Mouse (Mus musculus) embryonic facial prominence, embryonic 12.5 days (tissue): ENCODE measurements around the gene Rgs8. TPM values are rescaled to one million over a fixed set of nuclear protein-coding genes. Genes with fewer than 3 reads are reported as not detected.

Experiments used
- ATAC-seq: fragments of 200-750 bp; cut with Nextera tagmentation; 2 replicates; pipeline ENCODE4 v1.8.0; 2017; ENCODE audit not compliant: insufficient number of reproducible peaks, insufficient read depth, low FRiP score, low TSS enrichment
- H3K27ac ChIP-seq: fragments of 300-500 bp; sonication (generic); 2 replicates; pipeline ENCODE4 v1.5.1; 2016; ENCODE audit warnings: mild to moderate bottlenecking
- H3K27me3 ChIP-seq: fragments of 300-500 bp; sonication (generic); 2 replicates; pipeline ENCODE4 v1.6.1; 2016; ENCODE audit warnings: mild to moderate bottlenecking, moderate library complexity
- H3K36me3 ChIP-seq: fragments of 300-500 bp; sonication (generic); 2 replicates; pipeline ENCODE4 v1.6.1; 2016; ENCODE audit warnings: mild to moderate bottlenecking
- H3K4me1 ChIP-seq: fragments of 300-500 bp; sonication (generic); 2 replicates; pipeline ENCODE4 v1.6.1; 2016
- H3K4me2 ChIP-seq: fragments of 300-500 bp; sonication (generic); replicated peaks from 2 replicates; pipeline ENCODE4 v1.6.1; 2016; ENCODE audit warnings: mild to moderate bottlenecking, moderate library complexity
- H3K4me3 ChIP-seq: fragments of 300-500 bp; sonication (generic); 2 replicates; pipeline ENCODE4 v1.5.1; 2016; ENCODE audit warnings: mild to moderate bottlenecking
- H3K9ac ChIP-seq: fragments of 300-500 bp; sonication (generic); 2 replicates; pipeline ENCODE4 v1.6.1; 2016; ENCODE audit warnings: mild to moderate bottlenecking, moderate library complexity
- H3K9me3 ChIP-seq: fragments of 300-500 bp; sonication (generic); 2 replicates; pipeline ENCODE4 v1.6.1; 2016; ENCODE audit warnings: mild to moderate bottlenecking, moderate library complexity
- WGBS: fragments of 180-500 bp; shearing (Covaris S2); methylation state at CpG from one replicate; pipeline ENCODE4 v1.1.7; 2016; 5-methylcytosine and 5-hydroxymethylcytosine counted together
- polyA plus RNA-seq: library from polyadenylated mRNA; unstranded; fragments of >200 nt; fragmentation: Nextera tagmentation; extraction: Ambion mirVana; gene quantifications from 2 replicates; pipeline ENCODE4 v1.2.1, GENCODE M21; 2016

Rgs8 gene
- polyA plus RNA-seq, result 2.3 and 2.9 TPM in 2 replicates

DNA sequence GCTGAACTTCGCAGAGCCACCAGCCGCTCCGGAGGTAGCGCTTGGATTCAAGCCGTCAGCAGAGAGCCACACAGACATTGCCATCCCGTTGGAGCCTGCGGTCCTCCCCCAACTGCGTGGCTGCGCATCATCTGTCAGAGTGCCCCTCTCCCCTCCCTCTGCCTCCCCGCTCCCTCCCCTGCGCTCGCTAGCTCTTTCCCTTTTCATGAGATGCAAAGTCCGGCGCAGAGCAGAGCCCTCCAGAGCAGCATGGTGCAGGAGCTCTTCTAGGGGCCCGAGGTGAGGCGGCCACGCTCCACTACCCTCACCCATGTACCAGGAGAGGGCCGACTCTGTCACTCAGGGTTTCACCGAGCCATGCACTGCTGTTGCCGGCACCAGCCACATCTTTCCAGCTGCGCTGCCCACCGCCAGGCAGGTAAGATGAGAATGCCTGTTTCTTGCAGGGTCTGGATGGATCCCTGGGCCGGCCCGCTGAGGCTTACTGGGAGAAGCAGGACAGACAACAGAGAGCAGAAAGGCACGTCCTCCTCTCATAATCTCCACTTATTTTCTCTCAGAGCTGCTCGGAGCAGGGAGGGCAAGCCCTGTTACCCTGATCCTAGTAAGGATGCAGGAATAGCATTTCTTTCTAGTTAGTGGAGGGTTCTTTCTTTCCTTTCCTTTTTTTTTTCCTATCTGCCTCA lies at the start of gene Rgs8:
Gene Rgs8 (plus strand): TSS at position 88 of the 686 bp plus-strand sequence.
- Histone ChIP-seq H3K9me3 (no peaks in the 10 kb centered on the region), H3K36me3 (no peaks in the 10 kb centered on the region), H3K27me3 (peaks cover 26% of the 10 kb centered on the region), H3K27ac (0 out of 2 replicates have a peak within 1 kb of the TSS, but pooled peaks have one; percentile 25), H3K4me3 (peak within 1 kb of the TSS; percentile 39), H3K4me2 (peak within 1 kb of the TSS; percentile 78), H3K9ac (peak within 1 kb of the TSS; percentile 41), H3K4me1 (peaks cover 8% of the 10 kb centered on the region)
- WGBS, result 0% methylated on average over 26 of the region's 26 CpGs
- peak; percentile 78 for ATAC-seq

DNA sequence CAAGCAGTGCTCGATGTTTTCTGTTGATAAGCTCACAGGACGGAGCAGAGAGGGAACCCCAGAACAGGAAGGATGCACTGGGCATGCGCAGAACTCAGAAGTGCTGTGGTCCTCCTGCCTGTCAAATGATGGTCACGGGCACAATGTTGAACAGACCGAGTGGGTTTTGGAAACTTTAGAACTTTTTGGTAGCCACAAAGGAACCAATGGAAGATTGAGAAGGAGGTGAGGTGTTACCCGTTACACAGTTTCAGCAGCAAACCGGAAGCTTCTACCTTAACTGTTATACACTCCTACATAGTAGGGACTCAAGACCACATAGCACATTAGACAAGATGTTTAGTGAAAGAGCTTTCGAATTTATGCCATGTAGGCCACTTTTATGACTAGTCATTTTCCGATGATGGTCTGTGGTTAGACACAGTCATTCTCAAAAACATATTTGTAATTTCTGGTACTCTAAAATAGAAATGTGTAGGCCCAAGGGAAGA lies 35.4 kb upstream of the Rgs8 start:
- Histone ChIP-seq H3K4me2 (no peak overlapping the region), H3K4me1 (no peaks in the 10 kb centered on the region), H3K9ac (no peak overlapping the region), H3K27ac (no peak overlapping the region), H3K36me3 (no peaks in the 10 kb centered on the region), H3K4me3 (no peak overlapping the region), H3K27me3 (no peaks in the 10 kb centered on the region), H3K9me3 (no peaks in the 10 kb centered on the region)
- 90% methylated on average over 9 of the region's 9 CpGs for WGBS
- ATAC-seq, result no peak

DNA sequence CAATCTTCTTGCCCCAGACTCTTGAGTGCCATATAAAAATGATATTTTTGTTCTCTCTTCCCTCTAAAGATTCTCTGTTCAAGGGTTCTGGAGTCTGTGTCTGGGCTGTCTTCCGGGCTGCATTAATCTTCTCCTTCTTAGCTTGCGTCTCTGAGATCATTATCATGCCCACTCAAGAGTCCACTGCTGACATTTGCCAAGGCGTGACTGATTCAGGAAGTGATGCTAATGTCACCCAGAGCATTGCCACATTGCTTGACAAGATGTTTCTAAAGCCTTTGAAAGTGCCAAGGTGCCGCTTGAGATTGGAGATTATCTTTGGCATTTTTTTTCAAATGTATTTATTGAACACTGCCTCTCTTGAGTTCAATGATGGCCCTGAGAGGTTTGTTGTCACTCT lies 29.8 kb upstream of the Rgs8 start:
- H3K4me2 ChIP-seq, result no peak overlapping the region
- 78% methylated on average over 4 of the region's 4 CpGs for WGBS
- ATAC-seq, result no peak
- no peaks in the 10 kb centered on the region for H3K9me3 ChIP-seq
- H3K9ac ChIP-seq, result no peak overlapping the region
- no peaks in the 10 kb centered on the region for H3K27me3 ChIP-seq
- no peak overlapping the region for H3K4me3 ChIP-seq
- H3K27ac ChIP-seq, result no peak overlapping the region
- no peaks in the 10 kb centered on the region for H3K36me3 ChIP-seq
- no peaks in the 10 kb centered on the region for H3K4me1 ChIP-seq

DNA sequence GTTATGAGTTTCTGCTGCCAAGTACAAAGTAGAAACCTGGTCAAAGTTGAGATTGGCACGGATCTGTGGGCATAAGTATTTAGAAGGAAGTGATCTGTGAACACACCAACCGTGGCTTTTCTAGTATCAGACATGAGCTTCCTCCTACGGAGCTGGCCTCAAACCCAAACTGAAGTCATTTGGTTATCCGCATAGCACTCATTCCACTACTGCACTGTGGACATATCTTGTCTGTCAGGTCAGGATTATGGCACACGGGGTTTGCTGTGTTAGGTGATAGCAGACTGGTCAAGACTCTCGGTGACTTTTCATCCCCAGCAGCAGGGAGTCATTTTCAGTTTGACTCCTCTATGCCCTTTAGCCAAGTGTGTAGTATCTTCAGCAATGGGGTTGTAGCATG lies 20.1 kb upstream of the Rgs8 start:
- Histone ChIP-seq H3K4me1 (no peaks in the 10 kb centered on the region), H3K9me3 (no peaks in the 10 kb centered on the region), H3K4me2 (no peak overlapping the region), H3K27ac (no peak overlapping the region), H3K4me3 (no peak overlapping the region), H3K9ac (no peak overlapping the region), H3K36me3 (no peaks in the 10 kb centered on the region), H3K27me3 (no peaks in the 10 kb centered on the region)
- no peak for ATAC-seq
- WGBS, result 86% methylated on average over 6 of the region's 6 CpGs

GRCm38 (mm10) chr1:153635056-153635455 lies 17.8 kb upstream of the Rgs8 start:
- no peak overlapping the region for H3K4me3 ChIP-seq
- WGBS, result 86% methylated on average over 5 of the region's 5 CpGs
- no peak overlapping the region for H3K27ac ChIP-seq
- no peaks in the 10 kb centered on the region for H3K9me3 ChIP-seq
- H3K9ac ChIP-seq, result no peak overlapping the region
- H3K4me2 ChIP-seq, result no peak overlapping the region
- no peak for ATAC-seq
- H3K4me1 ChIP-seq, result no peaks in the 10 kb centered on the region
- no peaks in the 10 kb centered on the region for H3K27me3 ChIP-seq
- no peaks in the 10 kb centered on the region for H3K36me3 ChIP-seq

DNA sequence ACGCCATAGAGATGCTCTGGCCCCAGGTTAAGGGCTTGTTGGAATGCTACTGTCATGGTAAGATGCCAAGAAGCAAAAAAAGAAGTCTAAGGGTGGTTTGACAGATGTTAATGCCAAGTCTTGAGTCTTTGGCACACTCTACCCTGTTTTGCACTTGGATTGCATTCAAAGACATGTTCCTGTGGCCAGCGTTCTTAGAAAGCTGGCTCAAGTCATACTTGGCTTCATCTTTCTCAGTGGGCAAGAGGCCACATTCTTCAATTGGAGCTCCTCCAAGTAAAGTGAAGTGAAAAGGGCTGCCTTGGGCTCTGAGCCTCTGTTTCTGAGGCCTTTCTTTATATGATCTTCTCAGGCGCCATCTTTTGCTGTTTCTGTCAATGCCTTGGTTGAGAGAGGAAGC lies 17.3 kb upstream of the Rgs8 start:
- Histone ChIP-seq H3K27ac (no peak overlapping the region), H3K9me3 (no peaks in the 10 kb centered on the region), H3K27me3 (no peaks in the 10 kb centered on the region), H3K4me3 (no peak overlapping the region), H3K9ac (no peak overlapping the region), H3K4me1 (no peaks in the 10 kb centered on the region), H3K4me2 (no peak overlapping the region), H3K36me3 (no peaks in the 10 kb centered on the region)
- no peak for ATAC-seq
- WGBS, result 89% methylated on average over 3 of the region's 3 CpGs

DNA sequence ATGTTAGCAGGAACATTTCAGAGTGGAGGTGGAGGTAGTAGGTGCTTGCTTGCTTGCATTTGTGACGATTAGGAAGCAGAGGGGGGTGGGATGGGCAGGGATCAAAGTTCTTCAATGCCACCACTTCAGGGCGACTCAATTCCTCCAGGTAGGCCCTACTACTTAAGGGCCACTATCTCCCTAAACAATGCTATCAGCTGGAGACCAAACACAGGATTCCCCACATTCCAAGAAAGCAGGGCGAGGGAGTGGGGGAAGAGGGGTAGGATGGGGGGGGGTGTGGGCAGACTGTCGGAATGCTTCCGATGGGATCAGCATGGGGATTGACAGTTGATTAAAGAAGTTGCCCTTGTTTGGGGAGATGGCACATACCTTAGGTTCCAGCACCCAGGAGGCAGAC lies 16.0 kb upstream of the Rgs8 start:
- WGBS, result 55% methylated on average over 5 of the region's 5 CpGs
- H3K4me1 ChIP-seq, result peaks cover 8% of the 10 kb centered on the region
- H3K9ac ChIP-seq, result no peak overlapping the region
- no peaks in the 10 kb centered on the region for H3K36me3 ChIP-seq
- no peak overlapping the region for H3K4me2 ChIP-seq
- no peaks in the 10 kb centered on the region for H3K27me3 ChIP-seq
- no peaks in the 10 kb centered on the region for H3K9me3 ChIP-seq
- H3K27ac ChIP-seq, result no peak overlapping the region
- ATAC-seq, result no peak
- H3K4me3 ChIP-seq, result no peak overlapping the region

- Histone ChIP-seq H3K4me3 (peak overlapping the region; percentile 21), H3K27me3 (no peaks in the 10 kb centered on the region), H3K27ac (peak overlapping the region; percentile 81), H3K9ac (peak overlapping the region; percentile 19; the same call in 1 of the 2 replicates), H3K4me2 (peak overlapping the region; percentile 53), H3K36me3 (no peaks in the 10 kb centered on the region), H3K4me1 (peaks cover 17% of the 10 kb centered on the region), H3K9me3 (no peaks in the 10 kb centered on the region)
- ATAC-seq, result peak; percentile 92
- 5% methylated on average over 9 of the region's 9 CpGs for WGBS
Observed at GRCm38 (mm10) chr1:153641492-153641939, 11.3 kb upstream of the Rgs8 start.

- peak; percentile 73 for ATAC-seq
- Histone ChIP-seq H3K4me1 (peaks cover 17% of the 10 kb centered on the region), H3K27me3 (no peaks in the 10 kb centered on the region), H3K27ac (peak overlapping the region; percentile 81), H3K9me3 (no peaks in the 10 kb centered on the region), H3K4me2 (peak overlapping the region; percentile 53), H3K36me3 (no peaks in the 10 kb centered on the region), H3K9ac (peak overlapping the region; percentile 19; the same call in 1 of the 2 replicates), H3K4me3 (peak overlapping the region; percentile 21; the same call in 1 of the 2 replicates)
- 3% methylated on average over 13 of the region's 13 CpGs for WGBS
Observed at GRCm38 (mm10) chr1:153641940-153642501, 10.8 kb upstream of the Rgs8 start.

- Histone ChIP-seq H3K4me2 (peak overlapping the region; percentile 78), H3K9ac (no peak overlapping the region), H3K9me3 (no peaks in the 10 kb centered on the region), H3K27ac (no peak overlapping the region), H3K4me3 (peak overlapping the region; percentile 39), H3K4me1 (peaks cover 8% of the 10 kb centered on the region), H3K36me3 (no peaks in the 10 kb centered on the region), H3K27me3 (peaks cover 26% of the 10 kb centered on the region)
- WGBS, result 9% methylated on average over 5 of the region's 5 CpGs
- no peak for ATAC-seq
Observed at GRCm38 (mm10) chr1:153653674-153654073, 849 bp downstream of the Rgs8 start.

DNA sequence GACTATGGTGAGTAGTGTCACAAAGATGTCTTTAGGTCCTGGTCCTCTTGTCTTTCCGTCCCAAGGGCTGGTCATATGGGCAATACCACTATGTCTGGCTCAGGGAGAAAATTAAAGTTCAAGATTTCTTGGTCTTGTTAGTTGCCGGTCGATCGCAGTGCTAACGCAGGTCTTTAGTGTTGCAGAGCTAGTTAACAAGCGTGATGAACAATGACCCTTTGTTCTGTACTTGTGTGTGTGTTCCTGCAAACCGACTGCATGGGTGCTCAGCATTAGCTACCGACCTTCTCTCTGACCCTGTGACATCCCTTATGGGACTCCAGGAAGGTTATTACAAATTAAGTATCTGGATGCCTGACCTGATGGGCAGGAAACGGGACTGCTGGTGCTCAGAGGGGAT lies 6.8 kb downstream of the Rgs8 start:
- no peaks in the 10 kb centered on the region for H3K36me3 ChIP-seq
- WGBS, result 18% methylated on average over 9 of the region's 9 CpGs
- no peak overlapping the region for H3K4me2 ChIP-seq
- peaks cover 12% of the 10 kb centered on the region; the same call in 1 of the 2 replicates for H3K4me1 ChIP-seq
- no peak overlapping the region for H3K4me3 ChIP-seq
- H3K27me3 ChIP-seq, result peaks cover 29% of the 10 kb centered on the region
- ATAC-seq, result no peak
- H3K9me3 ChIP-seq, result no peaks in the 10 kb centered on the region
- H3K9ac ChIP-seq, result no peak overlapping the region
- H3K27ac ChIP-seq, result no peak overlapping the region
